Mouse (Mus musculus): Measurements from ENCODE around the gene Fcer1g. TPM values are rescaled to one million over a fixed set of nuclear protein-coding genes. Genes with fewer than 3 reads are reported as not detected.

Fcer1g gene
- total and polyA plus RNA-seq, 3 experiments, result 12.4 to 50.8 (median 15.3) TPM

GRCm38 (mm10) chr1:171213801-171214496 is 20.2 kb downstream of the Fcer1g start, which contains the start of gene Nr1i3:
Gene Nr1i3 (plus strand): TSS chr1:171213970.
- no peaks in the 10 kb centered on the region for H3K27me3 ChIP-seq (ENCODE audit: control insufficient read depth, insufficient read depth, low read length)
- 79% methylated on average over 10 of the region's 10 CpGs for WGBS
- intact Hi-C loops (cut with DNase I), result no loop called here
- no peak within 1 kb of the TSS for H3K4me3 ChIP-seq
- no peak within 1 kb of the TSS for H3K27ac ChIP-seq
- DNase-seq, result no peak
- no peaks in the 10 kb centered on the region for H3K36me3 ChIP-seq (ENCODE audit: control insufficient read depth, insufficient read depth, low read length)
- no peak for TF ChIP-seq CTCF (IDR thresholded peaks at IDR 0.05)
- no peak for TF ChIP-seq EP300 (IDR thresholded peaks at IDR 0.05; ENCODE audit: insufficient read depth, low read depth, low read length)
- TF ChIP-seq POLR2A (IDR thresholded peaks at IDR 0.05; ENCODE audit: insufficient read depth, low read depth, low read length), result no peak
- no peaks in the 10 kb centered on the region for H3K79me2 ChIP-seq (replicated peaks; ENCODE audit: control insufficient read depth, insufficient read depth, low read length)
- no peaks in the 10 kb centered on the region; the same call in 1 of the 2 replicates for H3K4me1 ChIP-seq (ENCODE audit: control insufficient read depth, insufficient read depth, low read length)
- no peak within 1 kb of the TSS for H3K9ac ChIP-seq (ENCODE audit: low read depth, low read length)

- TF ChIP-seq POLR2A (IDR thresholded peaks at IDR 0.05; ENCODE audit: insufficient read depth, low read depth, low read length), result no peak
- no peak for TF ChIP-seq CTCF (IDR thresholded peaks at IDR 0.05)
- Histone ChIP-seq H3K79me2 (replicated peaks; ENCODE audit: control insufficient read depth, insufficient read depth, low read length) (no peaks in the 10 kb centered on the region), H3K36me3 (ENCODE audit: control insufficient read depth, insufficient read depth, low read length) (no peaks in the 10 kb centered on the region), H3K27me3 (ENCODE audit: control insufficient read depth, insufficient read depth, low read length) (no peaks in the 10 kb centered on the region), H3K4me3 (no peak overlapping the region), H3K9ac (ENCODE audit: low read depth, low read length) (no peak overlapping the region), H3K4me1 (ENCODE audit: control insufficient read depth, insufficient read depth, low read length) (no peaks in the 10 kb centered on the region; the same call in 1 of the 2 replicates), H3K27ac (no peak overlapping the region)
- intact Hi-C loops (cut with DNase I), result no loop called here
- DNase-seq, result no peak
- WGBS, result 40% methylated on average over 3 of the region's 3 CpGs
These were observed 21.3 kb downstream of the Fcer1g start for GRCm38 (mm10) chr1:171212854-171213253.

GRCm38 (mm10) chr1:171209409-171209808 is 24.8 kb downstream of the Fcer1g start:
- Histone ChIP-seq H3K4me3 (no peak overlapping the region), H3K4me1 (ENCODE audit: control insufficient read depth, insufficient read depth, low read length) (peaks cover 2% of the 10 kb centered on the region; the same call in 1 of the 2 replicates), H3K79me2 (replicated peaks; ENCODE audit: control insufficient read depth, insufficient read depth, low read length) (no peaks in the 10 kb centered on the region), H3K27me3 (ENCODE audit: control insufficient read depth, insufficient read depth, low read length) (no peaks in the 10 kb centered on the region), H3K9ac (ENCODE audit: low read depth, low read length) (no peak overlapping the region), H3K27ac (no peak overlapping the region), H3K36me3 (ENCODE audit: control insufficient read depth, insufficient read depth, low read length) (no peaks in the 10 kb centered on the region)
- intact Hi-C loops (cut with DNase I), result no loop called here
- no peak for DNase-seq
- WGBS, result 40% methylated on average over 4 of the region's 4 CpGs
- TF ChIP-seq CTCF (IDR thresholded peaks at IDR 0.05) (no peak), POLR2A (IDR thresholded peaks at IDR 0.05; ENCODE audit: insufficient read depth, low read depth, low read length) (no peak), EP300 (IDR thresholded peaks at IDR 0.05; ENCODE audit: insufficient read depth, low read depth, low read length) (no peak)

GRCm38 (mm10) chr1:171205704-171206493 is 28.3 kb downstream of the Fcer1g start:
- intact Hi-C loops (cut with DNase I), result no loop called here
- H3K4me3 ChIP-seq, result no peak overlapping the region
- peaks cover 3% of the 10 kb centered on the region; the same call in 1 of the 2 replicates for H3K4me1 ChIP-seq (ENCODE audit: control insufficient read depth, insufficient read depth, low read length)
- DNase-seq, result peak in 1 of 2 experiments; percentile 35
- WGBS, result 58% methylated on average over 6 of the region's 6 CpGs
- H3K27me3 ChIP-seq (ENCODE audit: control insufficient read depth, insufficient read depth, low read length), result no peaks in the 10 kb centered on the region
- no peak overlapping the region for H3K27ac ChIP-seq
- H3K36me3 ChIP-seq (ENCODE audit: control insufficient read depth, insufficient read depth, low read length), result no peaks in the 10 kb centered on the region
- H3K9ac ChIP-seq (ENCODE audit: low read depth, low read length), result no peak overlapping the region
- H3K79me2 ChIP-seq (replicated peaks; ENCODE audit: control insufficient read depth, insufficient read depth, low read length), result no peaks in the 10 kb centered on the region
- TF ChIP-seq CTCF (IDR thresholded peaks at IDR 0.05) (no peak), POLR2A (IDR thresholded peaks at IDR 0.05; ENCODE audit: insufficient read depth, low read depth, low read length) (no peak), EP300 (IDR thresholded peaks at IDR 0.05; ENCODE audit: insufficient read depth, low read depth, low read length) (peak; percentile 86)

- peak overlapping the region; percentile 10 for H3K27ac ChIP-seq
- 44% methylated on average over 7 of the region's 7 CpGs for WGBS
These were observed 29.9 kb downstream of the Fcer1g start for GRCm38 (mm10) chr1:171204249-171204644.

More at GRCm38 (mm10) chr1:171204249-171204644, 29.9 kb downstream of the Fcer1g start:
- no peak overlapping the region for H3K4me3 ChIP-seq
- no peak for TF ChIP-seq CTCF (IDR thresholded peaks at IDR 0.05)
- no peak for TF ChIP-seq EP300 (IDR thresholded peaks at IDR 0.05; ENCODE audit: insufficient read depth, low read depth, low read length)
- TF ChIP-seq POLR2A (IDR thresholded peaks at IDR 0.05; ENCODE audit: insufficient read depth, low read depth, low read length), result no peak
- no peaks in the 10 kb centered on the region for H3K27me3 ChIP-seq (ENCODE audit: control insufficient read depth, insufficient read depth, low read length)
- no peaks in the 10 kb centered on the region for H3K36me3 ChIP-seq (ENCODE audit: control insufficient read depth, insufficient read depth, low read length)
- intact Hi-C loops (cut with DNase I), result no loop called here
- DNase-seq, result no peak
- H3K9ac ChIP-seq (ENCODE audit: low read depth, low read length), result no peak overlapping the region
- no peaks in the 10 kb centered on the region for H3K79me2 ChIP-seq (replicated peaks; ENCODE audit: control insufficient read depth, insufficient read depth, low read length)
- H3K4me1 ChIP-seq (ENCODE audit: control insufficient read depth, insufficient read depth, low read length), result peaks cover 3% of the 10 kb centered on the region; the same call in 1 of the 2 replicates

Measured in heart, adult 2 months (tissue).